Mouse (Mus musculus) adrenal gland (tissue): ENCODE results near the gene Npas2.

Experiments
- intact Hi-C: fragments of 180-260 bp; cut with DNase I; formaldehyde crosslinking; loops from one replicate; pipeline ENCODE4 v1.15.1; 2025

Npas2 gene

GRCm38 (mm10) chr1:39368267-39368841, 174.8 kb downstream of the Npas2 start:
- intact Hi-C loops: no loop called here

GRCm38 (mm10) chr1:39370431-39370830, 176.9 kb downstream of the Npas2 start:
- intact Hi-C loops: no loop called here

DNA sequence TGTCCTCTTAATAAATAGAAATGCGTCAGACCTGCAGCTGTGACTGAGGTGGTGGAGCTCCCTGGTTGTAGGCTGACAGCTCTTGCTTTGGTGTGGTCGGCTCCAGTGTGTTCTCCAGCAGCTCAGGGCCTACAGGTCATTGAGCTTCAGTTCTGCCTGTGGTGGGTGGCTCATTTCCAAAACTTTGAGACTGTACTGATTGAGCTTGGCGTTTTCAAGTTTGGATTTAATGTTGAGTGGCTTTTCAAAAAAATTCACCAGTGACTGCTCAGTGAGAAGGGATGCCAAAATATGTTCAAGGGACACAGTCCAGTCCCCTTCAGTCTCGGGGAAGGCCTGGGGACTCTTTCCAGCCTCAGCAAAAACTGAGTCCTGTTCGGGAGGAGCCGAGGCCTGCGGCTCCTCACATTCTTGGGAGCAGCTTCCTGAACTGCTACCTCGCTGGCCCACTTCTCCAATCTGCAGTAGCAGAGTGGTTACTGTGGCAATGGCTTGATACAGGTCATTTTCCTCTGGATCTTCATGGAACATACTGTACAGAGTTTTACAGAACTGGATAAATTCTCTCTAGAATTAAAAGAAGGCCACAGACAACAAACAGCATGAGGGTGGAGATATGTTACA, 178.8 kb downstream of the Npas2 start:
- intact Hi-C loops: no loop called here

DNA sequence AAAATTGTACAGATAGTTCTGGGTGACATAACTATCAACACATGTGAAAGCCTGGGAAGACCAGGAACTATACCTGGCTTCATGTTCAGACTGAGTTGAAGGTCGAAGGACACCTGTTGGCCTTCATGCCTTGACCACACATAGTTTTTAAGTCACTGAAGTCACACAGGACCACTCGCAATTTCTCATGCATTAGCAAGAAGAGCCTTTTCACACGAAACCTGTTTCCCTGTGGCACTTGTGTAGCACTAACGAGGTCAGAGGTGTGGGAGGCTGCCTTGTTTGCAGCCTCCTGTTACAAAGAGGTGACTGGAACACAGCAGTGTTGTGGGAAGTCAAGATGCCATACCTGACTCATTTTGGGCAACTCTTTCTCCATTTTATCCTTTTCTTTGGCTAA, 179.8 kb downstream of the Npas2 start:
- intact Hi-C loops: no loop called here

DNA sequence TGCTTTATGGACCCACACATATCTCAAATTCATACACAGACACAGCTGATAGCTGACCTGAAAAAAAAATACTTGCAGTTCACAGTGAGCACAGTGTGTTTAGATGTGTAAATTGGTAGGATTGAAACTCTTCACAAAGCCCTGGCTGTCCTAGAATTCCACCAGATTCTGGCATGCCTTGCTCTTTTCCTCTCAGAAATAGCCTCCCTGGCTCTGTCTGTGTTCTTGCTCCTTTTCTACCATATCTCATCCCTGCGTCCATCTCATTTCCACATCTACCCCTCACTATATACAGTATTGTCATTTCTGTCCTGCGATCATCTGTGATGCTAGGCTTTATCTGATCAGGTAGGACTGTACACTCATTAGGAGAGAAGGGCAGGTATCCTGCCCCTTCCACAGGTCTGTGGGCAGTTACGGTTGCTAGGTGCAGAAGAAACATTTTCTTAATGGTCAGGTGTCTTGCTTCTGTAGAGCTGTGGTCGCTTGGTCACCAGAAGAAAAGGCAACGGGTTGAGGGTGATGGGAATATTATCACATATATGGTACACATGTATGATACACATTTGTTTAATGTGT, 180.8 kb downstream of the Npas2 start:
- intact Hi-C loops: no loop called here

DNA sequence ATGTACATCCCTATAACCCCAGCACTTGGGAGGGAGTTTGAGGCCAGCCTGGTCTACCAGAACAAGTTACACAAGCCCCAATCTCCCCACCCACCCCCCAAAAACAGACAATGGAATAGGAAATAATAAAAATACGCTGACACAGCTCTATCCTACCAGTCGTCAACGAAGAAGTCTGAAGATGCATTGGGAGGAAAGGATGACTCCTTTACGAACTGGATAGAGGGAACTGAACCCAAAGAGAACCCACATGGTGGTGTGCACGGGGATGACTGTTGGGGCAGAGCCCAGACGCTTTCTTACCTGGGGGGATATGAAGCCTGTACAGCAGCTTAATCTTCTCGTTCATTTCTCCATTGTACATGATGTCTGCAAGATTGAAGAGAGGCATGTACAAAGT, 182.6 kb downstream of the Npas2 start:
- intact Hi-C loops: no loop called here

GRCm38 (mm10) chr1:39376726-39377240, 183.3 kb downstream of the Npas2 start:
- intact Hi-C loops: no loop called here

DNA sequence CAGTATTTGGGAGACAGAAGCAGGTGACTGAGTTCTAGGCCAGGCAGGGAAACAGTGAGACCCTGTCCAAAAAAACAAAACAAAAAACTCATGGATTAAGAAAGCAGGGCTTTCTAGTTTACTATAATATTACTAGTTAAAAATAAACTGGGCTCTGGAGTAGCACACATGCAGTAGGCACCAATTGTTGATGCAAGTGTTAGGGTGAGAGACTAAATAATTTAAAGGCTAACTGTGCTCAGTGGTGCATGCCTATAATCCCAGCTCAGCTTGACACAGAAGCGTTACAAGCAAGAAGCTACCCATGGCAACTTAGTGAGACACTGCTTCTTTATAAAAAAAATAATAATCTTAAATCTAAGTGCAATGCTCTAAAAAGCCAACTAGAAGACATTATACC, 185.0 kb downstream of the Npas2 start:
- intact Hi-C loops: no loop called here

DNA sequence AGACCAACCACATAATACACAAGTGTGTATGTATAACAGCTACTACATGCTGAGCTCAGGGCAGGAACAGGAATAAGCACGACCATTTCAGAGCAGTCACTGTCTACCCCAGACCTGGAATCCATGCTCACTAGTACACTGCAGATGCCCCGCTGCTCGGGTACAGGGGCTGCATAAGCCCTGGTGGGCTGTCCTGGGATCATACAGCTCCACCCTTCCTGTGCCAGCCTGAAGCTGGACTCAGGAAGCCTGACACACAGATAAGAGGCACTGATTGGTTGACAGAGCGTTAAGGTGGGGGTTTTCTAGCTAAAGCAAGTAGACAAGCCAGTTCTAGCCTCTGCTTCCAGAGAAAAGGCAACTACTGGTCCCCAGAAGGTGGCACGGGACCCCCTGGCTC, 185.5 kb downstream of the Npas2 start:
- intact Hi-C loops: no loop called here

DNA sequence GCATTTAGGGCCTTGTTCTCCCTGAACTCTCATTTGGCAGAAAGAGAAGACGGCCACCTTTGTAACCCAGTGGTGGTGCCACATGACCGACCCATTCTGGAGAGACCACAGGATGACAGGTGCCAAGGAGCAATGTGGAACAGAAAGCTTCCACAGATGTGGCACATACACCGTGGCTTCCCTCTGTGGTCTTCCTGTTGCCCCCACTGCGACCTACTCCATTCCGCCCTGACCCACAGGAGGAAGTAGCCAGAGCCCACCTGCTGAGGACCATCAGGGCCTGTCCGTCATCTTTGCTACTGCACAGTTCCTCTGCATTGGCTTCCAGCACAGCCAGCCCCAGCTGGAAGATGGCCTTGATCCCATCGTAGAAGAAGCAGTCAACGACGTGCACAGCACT, 187.5 kb downstream of the Npas2 start:
- intact Hi-C loops: no loop called here

DNA sequence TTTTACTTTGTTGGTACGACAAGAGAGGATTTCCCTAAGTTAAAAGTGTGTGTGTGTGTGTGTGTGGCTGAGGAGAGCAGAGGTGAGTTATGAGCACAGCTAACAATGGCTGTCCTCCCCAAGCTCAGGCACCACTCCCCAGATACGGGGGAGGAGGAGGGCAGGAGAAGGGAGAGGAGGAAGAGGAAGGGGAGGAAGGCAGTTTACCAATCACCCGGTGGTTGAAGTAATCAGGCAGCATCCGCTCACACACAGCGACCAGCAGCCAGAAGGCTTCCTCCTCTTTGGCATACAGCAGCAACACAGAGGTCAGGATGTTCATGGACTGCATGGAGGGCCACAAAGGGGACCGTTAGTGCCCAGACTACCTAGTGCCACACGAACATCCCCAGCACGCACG, 191.4 kb downstream of the Npas2 start:
- intact Hi-C loops: no loop called here

DNA sequence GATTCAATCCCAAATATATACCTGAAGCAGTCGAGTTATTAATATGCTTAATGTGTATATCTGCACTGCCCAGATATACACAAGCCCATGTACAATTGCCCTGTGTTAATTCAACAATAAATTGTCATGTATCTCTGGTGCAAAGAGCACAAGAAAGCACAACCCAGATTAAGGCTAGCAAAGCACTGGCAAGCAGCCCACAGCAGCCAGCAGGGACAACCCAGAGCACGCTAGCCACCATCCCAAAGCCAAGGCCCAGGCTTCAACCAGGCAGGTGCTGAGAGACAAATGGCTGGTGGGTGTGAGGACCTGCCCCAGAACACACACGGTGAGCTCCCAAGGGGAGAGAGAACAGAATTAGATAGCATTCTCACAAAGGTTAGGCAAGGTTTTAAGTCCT, 192.9 kb downstream of the Npas2 start:
- intact Hi-C loops: no loop called here

GRCm38 (mm10) chr1:39387497-39387896, 194.0 kb downstream of the Npas2 start:
- intact Hi-C loops: no loop called here

DNA sequence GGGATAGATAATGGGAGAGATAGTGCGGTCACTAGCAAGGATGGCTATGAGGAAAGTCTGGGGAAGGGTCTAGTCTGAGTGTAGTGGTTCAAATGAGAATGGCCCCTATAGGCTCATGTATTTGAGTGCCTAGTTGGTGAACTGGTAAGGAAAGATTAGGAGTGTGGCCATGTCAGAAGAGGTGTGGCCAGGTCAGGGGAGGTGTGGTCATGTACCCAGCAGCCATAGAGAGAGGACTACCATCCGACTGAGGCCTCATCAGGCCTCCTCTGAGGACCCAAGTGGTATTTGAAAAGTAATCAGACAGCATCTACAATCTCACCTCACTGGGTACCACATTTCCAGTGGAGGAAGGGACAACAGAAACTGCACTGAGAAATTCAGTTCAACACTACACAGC, 194.6 kb downstream of the Npas2 start:
- intact Hi-C loops: no loop called here

- intact Hi-C loops: no loop called here
These were observed 195.8 kb downstream of the Npas2 start for GRCm38 (mm10) chr1:39389338-39389737.

DNA sequence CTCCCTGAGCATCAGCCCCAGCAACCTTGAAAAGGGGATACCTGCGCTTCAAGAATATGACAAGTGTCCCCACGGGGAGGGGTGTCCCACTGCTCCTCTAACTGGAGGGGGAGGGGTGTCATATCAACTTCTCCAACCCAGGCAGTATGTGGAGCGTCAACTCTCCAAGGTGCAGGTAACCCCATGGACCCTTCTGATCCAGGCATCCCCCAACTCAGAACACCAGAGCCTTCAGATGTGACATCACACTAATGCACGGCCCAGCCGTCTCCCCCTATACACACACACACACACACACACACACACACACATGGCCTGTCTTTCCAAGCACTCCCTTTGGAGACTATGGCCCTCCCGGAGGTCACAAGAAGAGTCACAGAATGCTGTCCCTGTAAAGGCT, 198.1 kb downstream of the Npas2 start:
- intact Hi-C loops: loop anchor here (1.0 to 5.0 kb wide), 2 partner anchors 111 to 131 kb away; no protein-coding TSS in a partner anchor

DNA sequence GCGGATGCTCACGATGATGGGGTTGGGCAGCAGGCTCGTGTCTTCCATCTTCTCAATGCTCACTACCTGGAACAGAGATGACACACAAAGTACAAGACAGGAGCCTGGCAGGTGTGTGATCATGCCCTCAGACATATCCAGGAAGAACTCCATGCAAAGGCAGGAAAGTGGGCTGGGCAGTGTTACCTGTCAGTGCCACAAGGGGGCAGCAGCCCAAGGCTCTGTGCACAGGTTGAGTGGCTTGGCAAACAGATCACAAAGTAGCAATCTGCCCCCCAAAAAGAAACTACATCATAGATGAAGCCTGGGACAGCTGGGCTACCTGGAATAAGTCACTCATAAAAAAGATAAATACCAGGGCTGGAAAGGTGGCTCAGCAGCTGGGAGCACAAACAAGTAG, 198.7 kb downstream of the Npas2 start:
- intact Hi-C loops: loop anchor here (1.0 to 5.0 kb wide), 2 partner anchors 110 to 130 kb away; no protein-coding TSS in a partner anchor

DNA sequence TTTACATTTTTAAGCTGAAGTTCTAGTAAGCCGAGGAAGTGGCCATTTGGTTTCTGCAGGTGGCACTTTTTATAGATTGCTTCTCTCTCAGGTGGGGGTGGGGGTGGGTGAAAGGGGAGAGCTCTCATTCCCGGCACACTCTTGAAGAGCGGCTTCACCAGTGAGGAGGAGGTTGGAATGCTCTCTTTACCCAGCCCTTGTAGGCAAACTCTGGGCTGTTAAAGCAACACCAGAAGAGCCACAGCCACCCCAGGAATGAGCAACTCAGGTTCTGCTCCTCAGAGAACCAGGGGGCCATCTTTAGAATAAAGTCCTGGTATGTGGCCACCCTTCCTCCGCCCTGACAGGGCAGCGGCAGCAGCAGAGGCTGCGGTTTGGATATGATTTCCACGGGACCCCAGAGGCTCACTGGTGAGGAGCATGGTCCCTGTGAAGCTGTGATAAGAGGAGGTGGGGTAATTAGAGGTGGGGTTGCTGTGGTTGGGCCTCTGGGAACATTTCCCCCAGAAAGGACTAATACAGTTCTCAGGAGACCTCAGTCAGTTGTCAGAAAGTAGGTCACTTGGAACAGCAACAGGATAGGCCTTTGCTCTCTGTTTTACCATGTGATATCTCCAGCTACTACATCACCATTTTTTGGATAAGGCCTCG, 199.8 kb downstream of the Npas2 start:
- intact Hi-C loops: loop anchor here (5.0 kb wide), 1 partner anchor 109 kb away; no protein-coding TSS in a partner anchor

GRCm38 (mm10) chr1:39394096-39394495, 200.6 kb downstream of the Npas2 start:
- intact Hi-C loops: loop anchor here (5.0 kb wide), 1 partner anchor 108 kb away; no protein-coding TSS in a partner anchor

DNA sequence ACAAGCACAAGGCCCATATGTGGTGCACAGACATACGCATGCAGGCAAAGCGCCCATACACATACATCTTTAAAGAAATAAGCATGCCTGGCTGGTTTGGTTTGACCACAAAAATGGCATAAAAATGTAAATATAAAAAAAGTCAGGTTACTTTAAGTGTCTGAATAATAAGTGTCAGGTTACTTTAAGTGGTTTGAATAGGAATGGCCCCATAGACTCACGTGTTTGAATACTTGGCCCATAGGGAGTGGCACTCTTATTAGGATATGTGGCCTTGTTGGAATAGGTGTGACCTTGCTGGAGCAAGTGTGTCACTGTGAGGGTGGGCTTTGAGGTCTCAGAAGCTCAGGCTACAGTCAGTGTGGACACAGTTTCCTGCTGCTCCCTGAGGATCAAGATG, 201.1 kb downstream of the Npas2 start:
- intact Hi-C loops: loop anchor here (5.0 kb wide), 1 partner anchor 108 kb away; no protein-coding TSS in a partner anchor

DNA sequence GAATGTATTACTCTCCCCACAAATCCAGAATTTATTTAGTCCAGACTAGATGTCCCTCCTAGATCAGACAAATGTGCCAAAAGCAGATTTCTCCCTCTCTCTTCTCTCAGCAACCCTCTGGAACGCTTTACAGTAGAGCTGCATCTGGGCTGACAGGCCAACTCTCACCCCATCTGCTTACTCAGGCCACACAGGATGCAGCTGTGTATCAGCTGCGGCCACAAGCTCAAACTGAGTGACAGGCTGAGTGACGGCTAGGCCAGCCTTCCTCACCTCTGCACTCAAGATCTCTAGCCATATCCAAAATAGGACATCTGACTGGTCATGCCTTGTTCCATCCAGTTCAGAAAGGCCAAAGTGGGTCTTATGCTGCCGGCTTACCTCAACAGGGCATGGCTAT, 202.8 kb downstream of the Npas2 start:
- intact Hi-C loops: no loop called here

GRCm38 (mm10) chr1:39398284-39398683, 204.8 kb downstream of the Npas2 start:
- intact Hi-C loops: no loop called here
